11 mouse cellular contexts compared by ENCODE assay signal in genomic region chr8:108419162-108419844, GRCm38 (mm10).
A peak's percentile ranks its signal among the peaks of the same experiment; 100 is the strongest.
DNase-seq lines count a peak whose midpoint lies in the region; ATAC-seq lines count a peak whose summit lies in the region.
"Had no signal": no experiment of that assay in that cellular context is flagged by ENCODE, and none has a peak within 500 bp of the region (broad histone marks: within the 10 kb centered on the region; RNA-seq: fewer than 3 reads in every experiment).

No protein-coding gene starts in this region.

- H3K9ac ChIP-seq in forebrain, embryonic 15.5 days (replicated peaks) = no peak overlapping the region
- H3K9ac ChIP-seq in neural tube, embryonic 15.5 days (replicated peaks) = no peak overlapping the region
- H3K9ac ChIP-seq in intestine, embryonic 16.5 days (ENCODE audit: low read depth, low read length) = no peak overlapping the region
- H3K9ac ChIP-seq: kidney, embryonic 15.5 days; liver, embryonic 14.5 days had no signal

- no peaks in the 10 kb centered on the region for H3K36me3 ChIP-seq in forebrain, embryonic 15.5 days
- H3K36me3 ChIP-seq in neural tube, embryonic 15.5 days = no peaks in the 10 kb centered on the region
- no peaks in the 10 kb centered on the region for H3K36me3 ChIP-seq in intestine, embryonic 16.5 days (ENCODE audit: control insufficient read depth, insufficient read depth, low read length)
- H3K36me3 ChIP-seq: kidney, embryonic 15.5 days had no signal

- 12% methylated on average over 15 of the region's 15 CpGs for WGBS in forebrain, embryonic 15.5 days
- WGBS in neural tube, embryonic 15.5 days = 23% methylated on average over 15 of the region's 15 CpGs
- WGBS in intestine, embryonic 16.5 days = 72% methylated on average over 15 of the region's 15 CpGs

- H3K4me2 ChIP-seq in forebrain, embryonic 15.5 days (replicated peaks) = no peak overlapping the region
- 0 out of 2 replicates have a peak overlapping the region, but pooled peaks have one; percentile 1 for H3K4me2 ChIP-seq in neural tube, embryonic 15.5 days
- H3K4me2 ChIP-seq in intestine, embryonic 16.5 days (ENCODE audit: low read depth, low read length) = no peak overlapping the region
- H3K4me2 ChIP-seq: heart, embryonic 11.5 days; kidney, embryonic 15.5 days had no signal

- no peak overlapping the region for H3K4me3 ChIP-seq in forebrain, embryonic 15.5 days
- H3K4me3 ChIP-seq in neural tube, embryonic 15.5 days (replicated peaks) = no peak overlapping the region
- no peak overlapping the region for H3K4me3 ChIP-seq in intestine, embryonic 16.5 days (ENCODE audit: low read length)
- H3K4me3 ChIP-seq: kidney, embryonic 15.5 days had no signal

- ATAC-seq in forebrain, embryonic 15.5 days (replicated peaks) = peak; percentile 51; the same call in 1 of the 2 replicates
- no peak; the same call in 1 of the 2 replicates for ATAC-seq in neural tube, embryonic 15.5 days (ENCODE audit: low FRiP score)
- no peak for ATAC-seq in intestine, embryonic 16.5 days

- peak; percentile 25 to 26 for DNase-seq in left cerebral cortex, postnatal 36 days (ENCODE audit: low spot score in 2 of 2)
- no peak for DNase-seq in left cerebral cortex, postnatal 4 days
- DNase-seq in layer of hippocampus, adult 8-10 months (ENCODE audit: low spot score in 2 of 2) = peak; percentile 15 to 31
- no peak for DNase-seq in kidney, adult 8-10 months
- no peak for DNase-seq in adrenal gland, postnatal 4 days (ENCODE audit: low spot score in 2 of 2)

- H3K27me3 ChIP-seq in forebrain, embryonic 15.5 days = peaks cover 12% of the 10 kb centered on the region; the same call in 1 of the 2 replicates
- H3K27me3 ChIP-seq in neural tube, embryonic 15.5 days (replicated peaks) = no peaks in the 10 kb centered on the region
- H3K27me3 ChIP-seq in intestine, embryonic 16.5 days (replicated peaks; ENCODE audit: control insufficient read depth, insufficient read depth, low read length) = no peaks in the 10 kb centered on the region
- H3K27me3 ChIP-seq: kidney, embryonic 15.5 days had no signal

- intact Hi-C loops in left cerebral cortex, postnatal 36 days (cut with DNase I) = no loop called here
- intact Hi-C loops in left cerebral cortex, postnatal 4 days (cut with DNase I) = no loop called here

- no peaks in the 10 kb centered on the region for H3K9me3 ChIP-seq in forebrain, embryonic 15.5 days
- no peaks in the 10 kb centered on the region for H3K9me3 ChIP-seq in neural tube, embryonic 15.5 days (replicated peaks)
- no peaks in the 10 kb centered on the region for H3K9me3 ChIP-seq in intestine, embryonic 16.5 days (ENCODE audit: control insufficient read depth, low read length)
- H3K9me3 ChIP-seq: kidney, embryonic 15.5 days had no signal

- H3K27ac ChIP-seq in forebrain, embryonic 15.5 days (replicated peaks) = no peak overlapping the region
- H3K27ac ChIP-seq in neural tube, embryonic 15.5 days (replicated peaks) = no peak overlapping the region
- no peak overlapping the region for H3K27ac ChIP-seq in intestine, embryonic 16.5 days (ENCODE audit: low read length)
- H3K27ac ChIP-seq: kidney, embryonic 15.5 days; liver, embryonic 14.5 days had no signal

- peaks cover 14% of the 10 kb centered on the region for H3K4me1 ChIP-seq in forebrain, embryonic 15.5 days
- peaks cover 11% of the 10 kb centered on the region for H3K4me1 ChIP-seq in neural tube, embryonic 15.5 days
- H3K4me1 ChIP-seq in intestine, embryonic 16.5 days (ENCODE audit: control insufficient read depth, insufficient read depth, low read length) = peaks cover under 1% of the 10 kb centered on the region; the same call in 1 of the 2 replicates

Comparison
In these comparisons a context has a peak if more than half of its experiments do, and no peak if none do; other contexts are left out.
1. DNase-seq: peak in left cerebral cortex, postnatal 36 days (2 of 2) and layer of hippocampus, adult 8-10 months (2 of 2); none in left cerebral cortex, postnatal 4 days (single experiment), kidney, adult 8-10 months (0 of 2) and adrenal gland, postnatal 4 days (0 of 2).